Mouse (Mus musculus) heart, adult 2 months (tissue): ENCODE data around the gene Bend5.

Source experiments
- CTCF ChIP-seq: fragments of 200-600 bp; IDR thresholded peaks from 2 replicates; pipeline ENCODE4 v1.8.1; 2022; ENCODE audit warnings: antibody characterized with exemption, mild to moderate bottlenecking, moderate library complexity
- POLR2A ChIP-seq: fragments of 200-500 bp; IDR thresholded peaks from 2 replicates; pipeline ENCODE4 v1.6.1; 2011; ENCODE audit warnings: mild to moderate bottlenecking, low read depth, low read length, control low read depth; ENCODE audit not compliant: insufficient read depth

- TF ChIP-seq POLR2A (no peak), CTCF (no peak)
Measured at GRCm38 (mm10) chr4:111416126-111416525, 1.3 kb downstream of the Bend5 start.
